Mouse (Mus musculus) C2C12 (cell line): ENCODE data around the gene Fcho2.

Experiments used
- CEBPB ChIP-seq: IDR thresholded peaks from one replicate; pipeline ENCODE4 v1.6.1; 2011; ENCODE audit warnings: low read depth, mild to moderate bottlenecking, control low read depth, moderate library complexity
- CTCF ChIP-seq: IDR thresholded peaks from one replicate; pipeline ENCODE4 v1.5.1; 2011; ENCODE audit not compliant: control insufficient read depth, insufficient read depth, insufficient read length
- MAX ChIP-seq: IDR thresholded peaks from one replicate; pipeline ENCODE4 v1.6.1; 2011; ENCODE audit warnings: mild to moderate bottlenecking, control low read depth
- MYOD1 ChIP-seq: IDR thresholded peaks from one replicate; pipeline ENCODE4 v1.6.1; 2011; ENCODE audit warnings: low read depth; ENCODE audit not compliant: control insufficient read depth, insufficient read length

DNA sequence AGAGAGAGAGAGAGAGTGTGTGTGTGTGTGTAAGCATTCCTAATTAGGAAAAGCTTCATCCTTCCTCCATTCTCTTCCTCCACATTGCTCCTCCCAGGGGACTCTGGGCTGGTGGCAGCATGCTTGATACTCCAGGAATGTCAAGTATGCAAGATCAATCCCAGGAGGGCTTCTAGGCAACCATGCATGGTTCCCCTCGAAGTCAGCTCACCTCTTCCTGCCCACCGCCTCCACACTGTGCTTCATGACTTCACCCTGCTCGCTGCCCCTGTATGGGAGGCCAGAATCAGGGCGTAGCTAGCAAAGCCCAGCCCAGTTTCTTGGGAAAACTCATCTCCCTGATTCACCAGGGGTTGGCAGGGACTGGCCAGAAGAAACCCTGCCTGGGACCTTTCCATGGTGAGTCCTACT is 135.6 kb downstream of the Fcho2 start:
- TF ChIP-seq CTCF (no peak), MAX (no peak), CEBPB (no peak), MYOD1 (no peak)
